Mouse (Mus musculus): ENCODE data around the gene Btbd35f17. TPM values are rescaled to one million over a fixed set of nuclear protein-coding genes. Genes with fewer than 3 reads are reported as not detected.
"Not testable (repeated sequence)": the region's sequence is repeated elsewhere in the genome, so short reads cannot be mapped to it uniquely, and the experiment has no call there.

Gene Btbd35f17
- not detected in 2 replicates for polyA plus RNA-seq (2012; ENCODE audit: insufficient read depth, insufficient read length, missing spikeins)

DNA sequence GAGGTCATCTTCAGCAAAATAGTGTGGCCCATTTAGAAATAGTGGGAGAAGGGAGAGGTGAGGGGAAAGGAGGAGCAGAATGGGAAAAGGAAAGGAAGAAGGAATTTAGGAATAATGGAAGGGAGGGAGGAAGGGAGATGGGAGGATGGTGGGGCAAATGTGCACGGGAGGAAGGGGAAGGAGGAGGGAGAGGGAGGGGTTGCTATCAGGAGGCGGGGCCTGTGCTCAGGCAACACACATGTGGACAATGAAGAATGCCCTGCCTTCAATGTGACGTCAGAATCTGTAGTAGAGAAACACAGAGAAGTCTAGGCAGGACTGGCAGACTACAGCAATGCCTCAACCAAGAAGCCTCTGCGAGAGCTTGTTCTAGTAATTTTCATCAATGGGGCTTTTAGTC, at the start of gene Btbd35f17:
Btbd35f17 (plus strand) TSS at position 301 of the 400 bp plus-strand sequence.
- not testable (repeated sequence) for H3K4me1 ChIP-seq (ENCODE audit: control insufficient read depth, insufficient read depth, insufficient read length, low read length); H3K27ac ChIP-seq (replicated peaks; ENCODE audit: low read depth, low read length); H3K4me3 ChIP-seq (ENCODE audit: insufficient read depth, low read depth, low read length)

Other genes with a start within 250 kb of the Btbd35f17 start
- gene Btbd35f28, start 174.1 kb upstream of the Btbd35f17 start, polyA plus RNA-seq (2012; ENCODE audit: insufficient read depth, insufficient read length, missing spikeins), result not detected in 2 replicates
- gene Btbd35f20, start 79.4 kb upstream of the Btbd35f17 start, polyA plus RNA-seq (2012; ENCODE audit: insufficient read depth, insufficient read length, missing spikeins), result not detected in 2 replicates

Measured in brown adipose tissue, adult 24 weeks (tissue).